Mouse (Mus musculus): ENCODE results near the gene Strbp.

Gene Strbp

GRCm38 (mm10) chr2:37703230-37703954 is at the start of gene Strbp:
TSS of gene Strbp (minus strand) at chr2:37703859.
- DNase-seq (ENCODE audit: low read depth): peak; percentile 95

DNA sequence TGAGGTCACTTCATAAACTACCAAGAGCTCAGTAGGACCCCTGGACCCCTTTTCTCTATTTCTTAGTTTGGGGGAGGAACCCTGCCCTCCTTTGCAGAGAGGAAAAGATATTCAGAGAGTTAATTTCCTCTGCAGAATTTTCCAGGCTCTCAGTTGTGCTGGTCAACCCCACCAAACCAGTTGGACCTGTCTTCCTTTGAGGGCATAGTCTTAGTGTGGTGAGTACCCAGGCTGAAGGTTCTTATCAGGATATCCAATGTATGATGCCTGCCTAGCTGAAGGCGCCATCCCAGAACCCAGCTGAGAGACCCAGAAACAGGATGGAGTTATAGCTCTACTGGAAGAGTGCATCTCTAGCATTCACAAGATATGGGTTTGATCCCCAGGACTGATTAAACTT is 47.5 kb upstream of the Strbp start:
- no peak for DNase-seq (ENCODE audit: low read depth)

- no peak for DNase-seq (ENCODE audit: low read depth)
Observed at GRCm38 (mm10) chr2:37749323-37749722, 45.7 kb upstream of the Strbp start.

DNA sequence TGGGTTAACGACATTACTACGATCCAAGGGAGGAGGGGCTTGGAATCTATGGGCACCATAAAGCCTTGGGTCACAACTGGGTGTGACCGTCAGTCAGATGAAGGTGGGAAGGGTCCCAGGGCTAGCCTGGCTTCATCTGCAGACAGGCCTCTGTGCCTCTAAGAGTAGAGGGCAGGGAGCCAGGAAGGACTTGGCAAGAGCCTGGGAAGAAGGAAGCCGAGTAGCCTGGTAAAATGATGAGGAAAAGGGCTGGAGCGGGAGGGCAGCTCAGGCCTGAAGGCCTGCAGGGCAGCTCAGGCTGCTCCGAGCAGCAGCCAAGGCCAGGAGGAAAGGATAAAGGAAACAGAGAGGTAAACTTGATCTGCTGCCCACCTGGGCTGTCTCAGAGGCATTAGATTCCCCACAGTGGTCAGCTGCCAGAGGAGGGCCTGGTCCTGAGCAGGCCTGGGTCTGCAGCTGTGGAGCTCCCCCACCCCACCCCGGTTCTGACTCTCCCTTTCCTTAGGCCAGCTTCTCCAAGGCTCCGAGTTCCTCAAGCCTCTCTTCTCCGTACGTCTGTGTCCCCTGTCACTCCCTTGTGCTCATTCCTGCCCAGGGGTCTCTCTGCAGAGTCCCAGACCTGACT is 44.9 kb upstream of the Strbp start:
- no peak for DNase-seq (ENCODE audit: low read depth)

DNA sequence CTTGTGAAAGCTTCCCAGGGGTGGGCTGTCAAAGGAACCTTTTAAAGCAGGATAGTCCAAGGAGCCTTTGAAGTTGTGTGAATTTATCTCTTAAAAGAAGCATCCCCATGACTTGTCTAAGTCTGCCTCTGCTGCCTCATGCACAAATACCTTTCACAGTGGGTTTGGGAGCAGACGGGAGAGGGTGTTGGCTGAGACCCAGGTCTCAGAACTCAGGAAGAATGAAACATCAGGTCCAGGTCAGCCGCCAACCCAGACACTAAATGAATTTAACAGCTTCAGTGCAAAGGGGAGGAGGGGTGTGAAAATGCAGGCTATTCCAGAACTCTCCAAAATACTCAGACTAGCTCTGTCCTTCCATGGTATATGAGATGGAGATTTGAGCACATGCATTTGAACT is 44.2 kb upstream of the Strbp start:
- no peak for DNase-seq (ENCODE audit: low read depth)

DNA sequence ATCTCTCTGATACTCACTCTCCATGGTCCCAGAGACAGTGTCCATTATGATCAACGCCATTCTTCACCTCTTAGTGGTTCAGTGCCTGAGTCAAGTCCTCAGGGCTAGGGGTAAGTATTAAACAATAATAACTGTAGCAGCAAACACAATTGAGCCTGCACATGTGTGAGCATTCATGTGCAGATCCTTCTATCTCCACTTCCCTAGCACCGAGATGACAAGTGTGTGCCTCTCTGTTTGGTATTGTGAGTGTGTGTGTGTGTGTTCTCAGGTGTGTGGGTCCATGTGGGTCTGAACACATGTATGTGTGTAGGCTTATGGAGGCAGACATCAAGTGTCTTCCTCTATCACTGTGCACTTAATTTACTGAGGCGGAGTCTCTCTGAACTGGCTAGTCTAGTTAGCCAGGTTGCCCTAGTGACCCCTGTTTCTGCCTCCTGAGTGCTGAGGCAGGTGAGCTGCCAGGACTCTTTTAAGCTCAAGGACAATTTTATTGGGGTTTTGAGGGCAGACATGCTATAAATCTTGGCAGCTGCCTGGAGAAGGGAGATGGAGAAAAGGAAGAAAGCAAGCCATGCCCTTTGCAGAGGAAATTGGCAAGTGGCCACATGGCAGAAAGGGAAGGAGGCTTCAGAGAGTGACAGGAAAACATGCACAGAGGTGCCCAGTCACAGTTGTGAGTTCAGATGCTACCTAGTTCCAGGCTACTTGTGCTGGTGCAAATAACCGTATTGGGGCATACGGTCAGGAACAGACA is 42.8 kb upstream of the Strbp start:
- DNase-seq (ENCODE audit: low read depth): no peak

- DNase-seq (ENCODE audit: low read depth): no peak
Observed at GRCm38 (mm10) chr2:37744773-37745395, 41.2 kb upstream of the Strbp start.

DNA sequence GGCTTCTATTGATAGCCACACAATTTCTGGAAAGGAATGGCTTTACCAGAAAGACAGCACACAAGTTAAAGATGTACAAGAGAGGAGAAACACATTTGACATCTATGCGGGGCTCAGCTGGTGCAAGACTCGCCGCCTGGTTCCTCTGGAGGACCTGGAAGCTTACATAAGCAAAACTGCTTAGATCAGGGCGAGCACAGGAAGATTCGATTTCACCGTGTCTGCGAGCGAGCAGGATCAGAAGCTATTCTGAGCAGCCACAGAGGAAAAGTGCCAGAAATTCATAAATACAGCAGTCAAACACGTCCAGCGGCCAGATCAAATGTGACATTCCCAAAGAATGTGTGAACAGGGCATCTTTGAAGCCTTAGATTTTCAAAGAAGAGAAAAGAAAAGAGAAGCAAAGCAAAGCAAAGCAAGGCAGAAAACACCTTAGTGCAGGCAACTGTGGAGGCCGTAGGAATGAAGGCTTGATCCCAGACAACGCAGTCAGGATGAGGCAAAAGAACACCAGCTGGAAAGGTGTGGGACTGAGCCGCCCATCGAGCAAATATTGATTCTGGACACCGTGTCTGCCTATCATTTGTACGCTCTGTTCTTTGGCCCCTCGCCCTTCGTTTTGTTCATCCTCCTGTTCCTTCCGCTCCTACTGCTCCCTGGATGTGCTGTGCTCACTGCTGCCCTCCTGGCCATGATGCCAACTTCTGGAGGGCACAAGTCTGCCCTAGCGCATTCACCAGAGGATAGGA is 38.3 kb upstream of the Strbp start:
- no peak for DNase-seq (ENCODE audit: low read depth)

DNA sequence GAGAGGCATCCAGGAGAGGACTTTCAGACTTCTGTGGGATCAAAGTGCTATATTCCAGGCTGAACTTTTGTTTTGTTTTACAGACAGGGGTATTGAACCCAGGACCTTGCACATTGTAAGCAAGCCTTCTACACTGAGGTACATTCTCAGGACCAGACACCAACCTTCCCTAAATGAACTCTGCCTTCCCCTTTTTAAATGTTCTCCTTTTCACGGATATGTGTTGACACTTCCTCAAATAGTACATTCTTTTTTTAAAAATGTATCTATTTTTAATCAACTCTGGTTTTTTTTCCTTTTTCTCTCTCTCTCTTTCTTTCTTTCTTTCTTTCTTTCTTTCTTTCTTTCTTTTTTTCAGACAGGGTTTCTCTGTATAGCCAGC is 32.1 kb upstream of the Strbp start:
- no peak for DNase-seq (ENCODE audit: low read depth)

DNA sequence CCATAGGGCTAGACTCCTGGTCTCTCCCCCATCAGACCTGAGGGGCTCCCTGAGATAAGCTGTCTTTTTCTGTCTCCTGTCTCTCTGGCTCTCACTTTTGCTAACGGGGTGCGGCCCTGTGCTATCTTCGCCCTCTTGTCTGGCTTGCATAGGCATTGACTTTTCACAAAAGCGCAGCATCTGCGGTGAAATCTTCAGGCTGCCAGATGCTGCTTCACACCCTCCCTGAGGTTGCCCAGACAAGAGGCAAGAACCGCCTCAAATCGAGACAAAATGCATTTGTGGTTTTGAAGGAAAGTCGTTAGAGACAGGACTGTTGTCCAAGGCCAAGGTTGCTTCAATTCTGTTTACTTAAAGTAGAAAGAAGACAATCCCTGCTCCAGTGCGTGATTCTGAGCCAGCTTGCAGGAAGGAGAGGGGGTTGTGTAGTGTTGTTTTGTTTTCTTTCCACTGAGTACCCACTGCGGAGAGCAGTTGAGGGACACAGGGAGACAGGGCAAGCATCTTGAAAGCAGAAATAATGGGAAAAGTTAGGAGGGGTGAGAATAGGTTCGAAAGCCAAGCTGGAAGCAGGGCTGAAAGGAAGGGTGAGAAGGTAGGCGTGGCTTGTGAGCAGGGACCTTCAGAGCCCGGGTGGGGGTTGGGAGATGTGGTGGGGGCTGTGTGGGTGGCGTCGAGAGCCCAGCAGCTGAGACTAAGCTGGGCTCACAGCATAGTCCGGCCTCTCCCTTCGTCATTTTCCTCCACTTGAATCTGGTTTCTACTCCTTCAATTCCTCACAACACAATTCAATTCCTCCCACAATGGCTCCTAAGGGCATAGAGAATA is 31.5 kb upstream of the Strbp start:
- peak; percentile 18 for DNase-seq (ENCODE audit: low read depth)

- DNase-seq (ENCODE audit: low read depth): no peak
Observed at GRCm38 (mm10) chr2:37731241-37731801, 27.7 kb upstream of the Strbp start.

GRCm38 (mm10) chr2:37724231-37724630 is 20.6 kb upstream of the Strbp start:
- DNase-seq (ENCODE audit: low read depth): no peak

DNA sequence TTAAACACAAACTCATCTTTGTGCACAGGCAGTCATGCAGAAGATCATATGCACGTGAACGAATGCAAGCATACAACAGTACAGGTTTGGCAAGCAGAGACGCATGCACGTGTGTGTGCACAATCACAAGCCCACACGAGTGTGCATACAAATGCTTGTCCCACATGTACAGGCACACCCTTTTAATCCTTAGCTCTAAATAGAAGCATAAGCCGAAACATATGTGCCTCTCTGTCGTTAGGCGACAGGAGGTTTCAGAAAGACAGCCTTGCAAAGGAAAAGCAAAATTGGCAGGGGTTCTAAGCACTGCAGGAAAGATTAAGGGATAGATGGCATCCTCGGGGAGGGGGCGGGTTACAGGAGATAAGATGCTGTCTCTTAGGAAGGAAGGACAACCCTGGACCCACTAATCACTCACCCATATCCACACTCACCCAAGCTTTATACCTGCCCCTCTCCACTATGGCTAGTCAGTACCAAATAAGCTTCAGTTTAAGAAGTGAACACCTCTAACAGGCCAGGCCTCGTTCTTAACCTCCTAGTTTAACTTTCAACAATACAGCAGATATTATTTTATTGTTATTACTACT is 19.9 kb upstream of the Strbp start:
- DNase-seq (ENCODE audit: low read depth): no peak

DNA sequence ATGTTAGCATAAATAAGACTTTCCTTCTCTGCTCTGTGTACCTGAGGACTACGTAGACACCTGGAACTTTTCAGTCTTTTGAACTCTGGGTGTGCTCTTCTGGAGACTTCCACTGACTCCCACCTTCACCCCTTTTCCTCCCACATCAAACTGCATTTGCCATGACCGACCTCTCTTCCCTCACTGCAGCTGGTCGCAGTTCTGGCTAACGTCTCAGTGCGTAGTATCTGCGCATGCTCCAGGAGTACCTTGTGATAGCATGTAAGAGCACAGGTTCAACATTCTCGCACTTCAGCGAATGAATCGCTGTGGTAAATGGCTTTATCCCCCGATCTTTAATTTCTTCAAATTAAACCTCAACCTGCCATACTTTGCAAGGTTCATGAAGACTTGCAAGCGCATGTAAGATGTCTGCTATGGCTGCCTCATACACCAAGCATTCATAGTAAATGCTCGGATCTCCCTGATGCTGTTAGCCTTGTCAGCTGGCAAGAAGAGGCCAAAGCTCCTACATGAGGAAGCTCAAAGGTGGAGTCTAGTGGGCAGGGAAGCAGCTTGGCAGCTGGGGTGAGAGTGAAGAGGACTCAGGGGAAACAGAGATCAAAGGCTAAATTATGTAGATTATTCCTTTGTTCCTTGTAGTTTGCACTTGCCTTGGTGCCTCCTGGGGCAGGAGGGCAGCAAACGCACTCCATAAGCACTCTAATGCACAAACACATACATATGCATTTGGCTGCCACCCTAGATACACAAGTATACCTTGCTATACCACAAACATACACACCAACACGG is 19.2 kb upstream of the Strbp start:
- no peak for DNase-seq (ENCODE audit: low read depth)

DNA sequence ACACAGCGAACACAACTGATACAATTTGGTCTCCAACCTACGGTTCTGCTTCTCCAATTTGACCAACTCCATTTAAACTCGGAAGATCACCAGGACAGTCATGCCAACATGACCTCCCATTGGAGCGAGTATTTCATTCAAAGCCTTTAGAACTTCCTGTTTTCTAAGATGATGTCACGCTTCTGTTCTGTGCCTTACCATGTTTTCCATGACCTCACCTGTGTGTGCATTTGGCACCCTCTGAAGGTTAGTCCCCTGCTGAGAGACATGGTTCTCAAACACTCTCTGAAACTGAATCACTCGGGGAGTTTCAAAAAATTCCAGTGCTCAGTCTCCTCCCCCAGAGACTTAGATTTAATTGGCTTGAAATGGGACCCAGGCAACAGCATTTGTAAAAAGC is 12.6 kb upstream of the Strbp start:
- DNase-seq (ENCODE audit: low read depth): no peak

- DNase-seq (ENCODE audit: low read depth): no peak
Observed at GRCm38 (mm10) chr2:37715364-37715763, 11.7 kb upstream of the Strbp start.

DNA sequence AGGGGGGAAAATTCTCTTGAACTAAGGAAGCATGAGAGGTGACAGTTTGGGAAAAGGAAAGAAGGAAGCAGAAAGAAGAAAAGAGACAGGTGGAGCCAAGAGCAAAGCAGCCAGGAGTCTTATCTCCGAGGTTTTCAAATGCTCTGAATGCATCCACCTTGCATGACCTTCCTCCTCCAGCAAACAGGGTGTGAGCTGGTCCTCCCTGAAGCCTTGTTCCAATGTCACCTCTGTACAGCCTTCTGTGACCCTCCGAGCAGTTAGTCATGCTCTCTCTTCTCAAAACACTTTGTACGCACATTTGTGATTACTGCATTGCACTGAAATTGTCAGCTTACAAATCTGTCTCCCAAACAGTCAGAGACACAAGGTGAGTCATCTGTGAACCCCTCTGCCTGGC is 9.4 kb upstream of the Strbp start:
- no peak for DNase-seq (ENCODE audit: low read depth)

DNA sequence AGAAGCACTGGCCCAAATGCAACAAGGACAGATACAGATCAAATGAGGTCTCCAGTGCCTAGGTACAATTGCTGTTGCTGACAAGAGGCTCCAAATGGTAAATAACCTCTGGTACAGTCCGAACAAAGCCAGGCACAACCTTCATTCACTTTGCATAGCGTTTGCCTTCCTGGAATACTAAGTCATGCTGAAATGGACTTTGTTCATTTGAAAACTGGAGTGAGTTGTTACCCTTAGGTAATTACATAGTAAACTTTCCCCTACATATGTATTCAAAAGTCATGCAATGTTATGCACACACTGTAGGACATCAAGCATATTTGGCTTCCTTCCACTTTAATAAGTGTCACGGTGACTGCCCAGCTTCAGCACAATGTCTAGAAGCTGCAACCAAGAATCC is 5.2 kb upstream of the Strbp start:
- no peak for DNase-seq (ENCODE audit: low read depth)

GRCm38 (mm10) chr2:37704141-37704760 is 592 bp upstream of the Strbp start:
- no peak for DNase-seq (ENCODE audit: low read depth)

Measured in induced T-regulatory cell, adult 2 months (primary cell).